Mouse (Mus musculus) cerebellum, adult 2 months (tissue): ENCODE data around the gene Eml6. TPM values are rescaled to one million over a fixed set of nuclear protein-coding genes. Genes with fewer than 3 reads are reported as not detected.

Experiments used
- DNase-seq, 2 experiments: peaks; one replicate each; pipeline ENCODE4 v3.0.0; 2021
- H3K27ac ChIP-seq: fragments of 200-500 bp; 2 replicates; pipeline ENCODE4 v1.5.1; 2012; ENCODE audit warnings: low read length, control low read depth, inconsistent platforms; ENCODE audit not compliant: insufficient read depth
- H3K27me3 ChIP-seq: fragments of 200-500 bp; 2 replicates; pipeline ENCODE4 v1.6.1; 2012; ENCODE audit warnings: inconsistent platforms, mild to moderate bottlenecking, low read length, moderate library complexity; ENCODE audit not compliant: control insufficient read depth, insufficient read depth
- H3K4me1 ChIP-seq: fragments of 200-500 bp; 2 replicates; pipeline ENCODE4 v1.6.1; 2011; ENCODE audit warnings: low read length; ENCODE audit not compliant: control insufficient read depth, insufficient read depth
- H3K4me3 ChIP-seq: fragments of 200-500 bp; replicated peaks from 2 replicates; pipeline ENCODE3; 2011; ENCODE audit warnings: mild to moderate bottlenecking, low read depth, low read length, control low read depth; ENCODE audit not compliant: insufficient read depth
- CTCF ChIP-seq: fragments of 200-500 bp; IDR thresholded peaks from 2 replicates; pipeline ENCODE4 v1.5.1; 2011; ENCODE audit warnings: low read depth, mild to moderate bottlenecking, control low read depth, low read length, moderate library complexity, borderline replicate concordance; ENCODE audit not compliant: insufficient read depth
- POLR2A ChIP-seq: fragments of 200-500 bp; IDR thresholded peaks from 2 replicates; pipeline ENCODE4 v1.6.1; 2011; ENCODE audit warnings: low read length, control low read depth, borderline replicate concordance; ENCODE audit not compliant: insufficient read depth
- WGBS: fragments of 180-500 bp; shearing (Covaris S2); methylation state at CpG from one replicate; pipeline ENCODE4 v1.1.7; 2018; 5-methylcytosine and 5-hydroxymethylcytosine counted together
- polyA plus RNA-seq: library from polyadenylated mRNA; depleted of rRNA; stranded (reverse); fragments of >200 nt; gene quantifications from 2 replicates; pipeline ENCODE4 v1.2.3, GENCODE M21; 2012

Eml6 gene
- polyA plus RNA-seq, 1 experiment = 28.7 TPM

- H3K4me3 ChIP-seq = no peak overlapping the region
- no peaks in the 10 kb centered on the region for H3K4me1 ChIP-seq
- no peak for DNase-seq
- H3K27ac ChIP-seq = no peak overlapping the region
- no peaks in the 10 kb centered on the region for H3K27me3 ChIP-seq
- TF ChIP-seq CTCF (no peak), POLR2A (no peak)
- WGBS = 100% methylated on average over 1 of the region's 1 CpGs
These were observed 276.4 kb downstream of the Eml6 start for GRCm38 (mm10) chr11:29749468-29749829.

GRCm38 (mm10) chr11:29748750-29749467 is 276.9 kb downstream of the Eml6 start:
- TF ChIP-seq CTCF (no peak), POLR2A (no peak)
- WGBS = 89% methylated on average over 8 of the region's 8 CpGs
- H3K27me3 ChIP-seq = no peaks in the 10 kb centered on the region
- H3K4me1 ChIP-seq = no peaks in the 10 kb centered on the region
- H3K27ac ChIP-seq = no peak overlapping the region
- no peak overlapping the region for H3K4me3 ChIP-seq
- DNase-seq = no peak

- H3K27ac ChIP-seq = no peak overlapping the region
- 71% methylated on average over 1 of the region's 1 CpGs for WGBS
- TF ChIP-seq POLR2A (no peak), CTCF (no peak)
These were observed 278.0 kb downstream of the Eml6 start for GRCm38 (mm10) chr11:29747881-29748280.

GRCm38 (mm10) chr11:29747365-29747764 is 278.5 kb downstream of the Eml6 start:
- no peak overlapping the region for H3K27ac ChIP-seq
- DNase-seq = no peak
- no peaks in the 10 kb centered on the region for H3K27me3 ChIP-seq
- no peak for TF ChIP-seq CTCF
- H3K4me3 ChIP-seq = no peak overlapping the region
- no peaks in the 10 kb centered on the region for H3K4me1 ChIP-seq
- WGBS = 48% methylated on average over 3 of the region's 3 CpGs

More at GRCm38 (mm10) chr11:29747881-29748280, 278.0 kb downstream of the Eml6 start:
- Histone ChIP-seq H3K4me3 (no peak overlapping the region), H3K4me1 (no peaks in the 10 kb centered on the region), H3K27me3 (no peaks in the 10 kb centered on the region)
- no peak for DNase-seq

- TF ChIP-seq CTCF = no peak
- no peak for TF ChIP-seq POLR2A
- Histone ChIP-seq H3K4me3 (no peak overlapping the region), H3K27ac (no peak overlapping the region), H3K4me1 (no peaks in the 10 kb centered on the region), H3K27me3 (no peaks in the 10 kb centered on the region)
- no peak for DNase-seq
- WGBS = 80% methylated on average over 9 of the region's 9 CpGs
These were observed 279.6 kb downstream of the Eml6 start for GRCm38 (mm10) chr11:29746203-29746602.

- TF ChIP-seq CTCF (no peak), POLR2A (no peak)
- peak; percentile 56 to 72 for DNase-seq
- no peaks in the 10 kb centered on the region for H3K27me3 ChIP-seq
- no peaks in the 10 kb centered on the region for H3K4me1 ChIP-seq
- 4% methylated on average over 2 of the region's 2 CpGs for WGBS
- H3K4me3 ChIP-seq = no peak overlapping the region
- H3K27ac ChIP-seq = no peak overlapping the region
These were observed 280.3 kb downstream of the Eml6 start for GRCm38 (mm10) chr11:29745513-29745912.

- H3K27ac ChIP-seq = no peak overlapping the region
- DNase-seq = no peak
- 90% methylated on average over 5 of the region's 5 CpGs for WGBS
- H3K27me3 ChIP-seq = no peaks in the 10 kb centered on the region
- no peaks in the 10 kb centered on the region for H3K4me1 ChIP-seq
- H3K4me3 ChIP-seq = no peak overlapping the region
- TF ChIP-seq POLR2A (no peak), CTCF (no peak)
These were observed 280.9 kb downstream of the Eml6 start for GRCm38 (mm10) chr11:29744760-29745430.

GRCm38 (mm10) chr11:29739752-29740151 is 286.1 kb downstream of the Eml6 start:
- H3K27ac ChIP-seq = no peak overlapping the region
- DNase-seq = no peak
- H3K27me3 ChIP-seq = no peaks in the 10 kb centered on the region
- no peak overlapping the region for H3K4me3 ChIP-seq
- no peaks in the 10 kb centered on the region for H3K4me1 ChIP-seq
- TF ChIP-seq CTCF (no peak), POLR2A (no peak)
- 93% methylated on average over 2 of the region's 2 CpGs for WGBS
